Mouse (Mus musculus) limb, embryonic 13.5 days (tissue): ENCODE results near the gene Haus6. TPM values are rescaled to one million over a fixed set of nuclear protein-coding genes. Genes with fewer than 3 reads are reported as not detected.

ENCODE experiments used
- ATAC-seq: fragments of 200-750 bp; cut with Nextera tagmentation; 2 replicates; pipeline ENCODE4 v1.8.0; 2017; ENCODE audit warnings: low read depth, moderate number of reproducible peaks, moderate TSS enrichment; ENCODE audit not compliant: low FRiP score
- H3K27ac ChIP-seq: fragments of 300-500 bp; sonication (generic); 2 replicates; pipeline ENCODE4 v1.5.1; 2015; ENCODE audit warnings: inconsistent platforms, mild to moderate bottlenecking, moderate library complexity
- H3K27me3 ChIP-seq: fragments of 300-500 bp; sonication (generic); 2 replicates; pipeline ENCODE4 v1.6.1; 2015; ENCODE audit warnings: mild to moderate bottlenecking, inconsistent platforms
- H3K36me3 ChIP-seq: fragments of 300-500 bp; sonication (generic); 2 replicates; pipeline ENCODE4 v1.6.1; 2015; ENCODE audit warnings: inconsistent platforms, mild to moderate bottlenecking, moderate library complexity
- H3K4me1 ChIP-seq: fragments of 300-500 bp; sonication (generic); 2 replicates; pipeline ENCODE4 v1.6.1; 2015; ENCODE audit warnings: inconsistent platforms
- H3K4me2 ChIP-seq: fragments of 300-500 bp; sonication (generic); replicated peaks from 2 replicates; pipeline ENCODE4 v1.6.1; 2015; ENCODE audit warnings: inconsistent platforms, mild to moderate bottlenecking, moderate library complexity
- H3K4me3 ChIP-seq: fragments of 300-500 bp; sonication (generic); 2 replicates; pipeline ENCODE4 v1.5.1; 2015; ENCODE audit warnings: moderate library complexity, mild to moderate bottlenecking, inconsistent platforms
- H3K9ac ChIP-seq: fragments of 300-500 bp; sonication (generic); 2 replicates; pipeline ENCODE4 v1.6.1; 2015; ENCODE audit warnings: mild to moderate bottlenecking, inconsistent platforms
- H3K9me3 ChIP-seq: fragments of 300-500 bp; sonication (generic); 2 replicates; pipeline ENCODE4 v1.6.1; 2016; ENCODE audit warnings: inconsistent platforms
- WGBS: fragments of 180-500 bp; shearing (Covaris S2); methylation state at CpG from one replicate; pipeline ENCODE4 v1.1.7; 2015; 5-methylcytosine and 5-hydroxymethylcytosine counted together
- polyA plus RNA-seq: library from polyadenylated mRNA; unstranded; fragments of >200 nt; fragmentation: Nextera tagmentation; extraction: Ambion mirVana; gene quantifications from 2 replicates; pipeline ENCODE4 v1.2.1, GENCODE M21; 2015

The Haus6 gene
- polyA plus RNA-seq, 1 experiment from 2014 or later: 18.2 TPM

- H3K9ac ChIP-seq: no peak overlapping the region
- no peak overlapping the region for H3K27ac ChIP-seq
- ATAC-seq: no peak
- H3K4me1 ChIP-seq: peaks cover 5% of the 10 kb centered on the region
- H3K36me3 ChIP-seq: no peaks in the 10 kb centered on the region
- H3K27me3 ChIP-seq: no peaks in the 10 kb centered on the region
- no peak overlapping the region for H3K4me2 ChIP-seq
- 90% methylated on average over 3 of the region's 3 CpGs for WGBS
- H3K9me3 ChIP-seq: no peaks in the 10 kb centered on the region
- no peak overlapping the region for H3K4me3 ChIP-seq
Measured at GRCm38 (mm10) chr4:86561061-86561460, 50.8 kb downstream of the Haus6 start.

GRCm38 (mm10) chr4:86559006-86559405, 52.8 kb downstream of the Haus6 start:
- H3K9ac ChIP-seq: no peak overlapping the region
- WGBS: 68% methylated on average over 4 of the region's 4 CpGs
- H3K4me3 ChIP-seq: no peak overlapping the region
- H3K4me1 ChIP-seq: peaks cover 8% of the 10 kb centered on the region
- H3K4me2 ChIP-seq: no peak overlapping the region
- H3K9me3 ChIP-seq: no peaks in the 10 kb centered on the region
- H3K27ac ChIP-seq: no peak overlapping the region
- no peaks in the 10 kb centered on the region for H3K36me3 ChIP-seq
- ATAC-seq: no peak
- no peaks in the 10 kb centered on the region for H3K27me3 ChIP-seq

GRCm38 (mm10) chr4:86558228-86558627, 53.6 kb downstream of the Haus6 start, which contains the start of gene Saxo1:
TSS of gene Saxo1 (minus strand) at chr4:86558328.
- Histone ChIP-seq H3K27me3 (no peaks in the 10 kb centered on the region), H3K9me3 (no peaks in the 10 kb centered on the region), H3K4me2 (no peak within 1 kb of the TSS), H3K36me3 (no peaks in the 10 kb centered on the region), H3K27ac (no peak within 1 kb of the TSS), H3K9ac (no peak within 1 kb of the TSS), H3K4me3 (no peak within 1 kb of the TSS), H3K4me1 (peaks cover 8% of the 10 kb centered on the region)
- 91% methylated on average over 7 of the region's 7 CpGs for WGBS
- ATAC-seq: no peak

- no peak overlapping the region for H3K27ac ChIP-seq
- no peaks in the 10 kb centered on the region for H3K36me3 ChIP-seq
- H3K4me3 ChIP-seq: no peak overlapping the region
- no peaks in the 10 kb centered on the region for H3K9me3 ChIP-seq
- H3K4me1 ChIP-seq: peaks cover 8% of the 10 kb centered on the region
- no peak overlapping the region for H3K4me2 ChIP-seq
- no peaks in the 10 kb centered on the region for H3K27me3 ChIP-seq
- 62% methylated on average over 7 of the region's 7 CpGs for WGBS
- no peak overlapping the region for H3K9ac ChIP-seq
- no peak for ATAC-seq
Measured at GRCm38 (mm10) chr4:86557371-86557770, 54.5 kb downstream of the Haus6 start.

GRCm38 (mm10) chr4:86555035-86555707, 56.7 kb downstream of the Haus6 start:
- no peak overlapping the region for H3K4me3 ChIP-seq
- 0 out of 2 replicates have a peak, but pooled peaks have one; percentile 32 for ATAC-seq
- WGBS: 26% methylated on average over 6 of the region's 6 CpGs

GRCm38 (mm10) chr4:86548332-86548731, 63.5 kb downstream of the Haus6 start:
- Histone ChIP-seq H3K4me1 (peaks cover 25% of the 10 kb centered on the region), H3K9ac (no peak overlapping the region), H3K9me3 (no peaks in the 10 kb centered on the region), H3K36me3 (no peaks in the 10 kb centered on the region), H3K4me2 (no peak overlapping the region), H3K27me3 (no peaks in the 10 kb centered on the region), H3K27ac (no peak overlapping the region), H3K4me3 (no peak overlapping the region)
- no peak for ATAC-seq
- 83% methylated on average over 9 of the region's 9 CpGs for WGBS

More at GRCm38 (mm10) chr4:86555035-86555707, 56.7 kb downstream of the Haus6 start:
- no peak overlapping the region for H3K9ac ChIP-seq
- H3K27me3 ChIP-seq: no peaks in the 10 kb centered on the region
- no peak overlapping the region for H3K27ac ChIP-seq
- H3K36me3 ChIP-seq: no peaks in the 10 kb centered on the region
- H3K4me1 ChIP-seq: peaks cover 14% of the 10 kb centered on the region
- H3K4me2 ChIP-seq: no peak overlapping the region
- H3K9me3 ChIP-seq: no peaks in the 10 kb centered on the region

GRCm38 (mm10) chr4:86545615-86546014, 66.2 kb downstream of the Haus6 start:
- Histone ChIP-seq H3K27me3 (no peaks in the 10 kb centered on the region), H3K27ac (peak overlapping the region; percentile 40; the same call in 1 of the 2 replicates), H3K9me3 (no peaks in the 10 kb centered on the region), H3K4me2 (no peak overlapping the region), H3K36me3 (no peaks in the 10 kb centered on the region), H3K9ac (no peak overlapping the region), H3K4me3 (no peak overlapping the region), H3K4me1 (peaks cover 29% of the 10 kb centered on the region)
- ATAC-seq: no peak
- WGBS: 36% methylated on average over 5 of the region's 5 CpGs

GRCm38 (mm10) chr4:86543999-86544398, 67.9 kb downstream of the Haus6 start:
- no peak for ATAC-seq
- Histone ChIP-seq H3K27ac (no peak overlapping the region), H3K4me2 (no peak overlapping the region), H3K4me3 (no peak overlapping the region), H3K9ac (no peak overlapping the region), H3K4me1 (peaks cover 29% of the 10 kb centered on the region), H3K27me3 (no peaks in the 10 kb centered on the region), H3K9me3 (no peaks in the 10 kb centered on the region), H3K36me3 (no peaks in the 10 kb centered on the region)
- WGBS: 63% methylated on average over 3 of the region's 3 CpGs

GRCm38 (mm10) chr4:86541573-86541972, 70.3 kb downstream of the Haus6 start:
- no peak for ATAC-seq
- Histone ChIP-seq H3K9me3 (no peaks in the 10 kb centered on the region), H3K9ac (no peak overlapping the region), H3K4me1 (peaks cover 29% of the 10 kb centered on the region), H3K4me2 (no peak overlapping the region), H3K4me3 (no peak overlapping the region), H3K27me3 (no peaks in the 10 kb centered on the region), H3K27ac (0 out of 2 replicates have a peak overlapping the region, but pooled peaks have one; percentile 39), H3K36me3 (no peaks in the 10 kb centered on the region)
- 93% methylated on average over 1 of the region's 1 CpGs for WGBS

GRCm38 (mm10) chr4:86538936-86539335, 72.9 kb downstream of the Haus6 start:
- WGBS: 90% methylated on average over 5 of the region's 5 CpGs
- no peak for ATAC-seq
- Histone ChIP-seq H3K9ac (no peak overlapping the region), H3K4me2 (no peak overlapping the region), H3K27ac (no peak overlapping the region), H3K36me3 (no peaks in the 10 kb centered on the region), H3K4me3 (no peak overlapping the region), H3K4me1 (peaks cover 20% of the 10 kb centered on the region), H3K27me3 (no peaks in the 10 kb centered on the region), H3K9me3 (no peaks in the 10 kb centered on the region)

- Histone ChIP-seq H3K9ac (no peak overlapping the region), H3K4me1 (peaks cover 17% of the 10 kb centered on the region), H3K36me3 (no peaks in the 10 kb centered on the region), H3K27ac (no peak overlapping the region), H3K27me3 (no peaks in the 10 kb centered on the region), H3K4me2 (no peak overlapping the region), H3K9me3 (no peaks in the 10 kb centered on the region), H3K4me3 (no peak overlapping the region)
- no peak for ATAC-seq
- WGBS: 43% methylated on average over 4 of the region's 4 CpGs
Measured at GRCm38 (mm10) chr4:86537972-86538371, 73.9 kb downstream of the Haus6 start.

GRCm38 (mm10) chr4:86534091-86534481, 77.8 kb downstream of the Haus6 start:
- WGBS: 21% methylated on average over 5 of the region's 5 CpGs
- H3K27me3 ChIP-seq: no peaks in the 10 kb centered on the region
- H3K9me3 ChIP-seq: no peaks in the 10 kb centered on the region
- H3K36me3 ChIP-seq: no peaks in the 10 kb centered on the region
- no peak overlapping the region for H3K9ac ChIP-seq
- no peak overlapping the region for H3K4me3 ChIP-seq
- H3K27ac ChIP-seq: peak overlapping the region; percentile 16; the same call in 1 of the 2 replicates
- no peak overlapping the region for H3K4me2 ChIP-seq
- peaks cover 24% of the 10 kb centered on the region for H3K4me1 ChIP-seq
- ATAC-seq: peak; percentile 64; the same call in 1 of the 2 replicates
